Mouse (Mus musculus): ENCODE measurements around the gene Hsf5. TPM values are rescaled to one million over a fixed set of nuclear protein-coding genes. Genes with fewer than 3 reads are reported as not detected.

The Hsf5 gene
- polyA plus RNA-seq, 1 experiment, result 1.6 TPM

DNA sequence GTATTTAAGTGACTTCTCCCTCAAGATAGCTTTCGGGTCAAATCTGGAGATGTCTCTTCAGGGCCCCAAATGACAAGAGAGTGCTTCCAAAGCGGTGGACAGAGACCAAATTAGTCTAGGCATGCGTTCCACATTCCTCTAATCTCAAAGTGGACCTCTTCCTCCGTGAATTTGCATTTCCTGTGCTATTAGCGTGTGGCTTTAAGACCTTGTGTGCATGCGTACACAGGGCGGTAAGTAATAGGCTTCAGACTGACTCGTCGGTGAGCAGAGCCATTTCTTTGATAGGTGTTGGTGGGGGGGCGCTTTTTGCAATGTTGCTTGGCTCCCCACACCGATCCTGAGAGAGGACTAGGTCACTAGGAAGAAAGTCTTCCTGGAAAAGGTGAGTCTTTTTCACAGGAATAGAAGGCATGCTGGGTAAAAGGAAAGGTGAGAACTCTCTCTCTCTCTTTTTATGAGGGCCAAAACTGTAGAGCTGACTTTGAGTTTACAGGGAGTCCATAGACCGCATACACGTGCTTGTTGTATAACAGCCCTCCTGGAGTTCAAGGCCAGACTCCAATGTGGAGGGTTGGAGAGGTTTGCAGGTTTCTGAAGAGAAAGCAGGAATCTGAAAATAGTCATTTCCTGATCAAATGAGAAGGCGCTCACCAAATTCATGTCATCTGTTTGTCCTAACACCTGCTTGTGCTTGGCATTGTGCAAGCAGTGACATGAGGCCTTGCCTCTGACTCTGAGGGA is 85.1 kb downstream of the Hsf5 start:
- no peaks in the 10 kb centered on the region for H3K9me3 ChIP-seq (replicated peaks; ENCODE audit: control insufficient read depth, insufficient read depth, low read length, poor library complexity, severe bottlenecking)
- no peak overlapping the region for H3K27ac ChIP-seq (ENCODE audit: insufficient read depth, low read length)
- H3K36me3 ChIP-seq (ENCODE audit: control insufficient read depth, insufficient read depth, low read length, poor library complexity, severe bottlenecking), result no peaks in the 10 kb centered on the region
- H3K27me3 ChIP-seq (ENCODE audit: control insufficient read depth, insufficient read depth, low read length, poor library complexity, severe bottlenecking), result no peaks in the 10 kb centered on the region; the same call in 1 of the 2 replicates
- H3K4me1 ChIP-seq (ENCODE audit: control insufficient read depth, insufficient read depth, low read length), result no peaks in the 10 kb centered on the region
- H3K9ac ChIP-seq (ENCODE audit: low read depth, poor library complexity, severe bottlenecking), result no peak overlapping the region
- no peak overlapping the region for H3K4me3 ChIP-seq (ENCODE audit: low read depth, low read length)
- TF ChIP-seq CTCF (IDR thresholded peaks at IDR 0.05; ENCODE audit: low read depth, low read length) (no peak), EP300 (IDR thresholded peaks at IDR 0.05; ENCODE audit: insufficient read depth, low read depth, low read length) (no peak), POLR2A (IDR thresholded peaks at IDR 0.05; ENCODE audit: insufficient read depth, low read length) (no peak)

DNA sequence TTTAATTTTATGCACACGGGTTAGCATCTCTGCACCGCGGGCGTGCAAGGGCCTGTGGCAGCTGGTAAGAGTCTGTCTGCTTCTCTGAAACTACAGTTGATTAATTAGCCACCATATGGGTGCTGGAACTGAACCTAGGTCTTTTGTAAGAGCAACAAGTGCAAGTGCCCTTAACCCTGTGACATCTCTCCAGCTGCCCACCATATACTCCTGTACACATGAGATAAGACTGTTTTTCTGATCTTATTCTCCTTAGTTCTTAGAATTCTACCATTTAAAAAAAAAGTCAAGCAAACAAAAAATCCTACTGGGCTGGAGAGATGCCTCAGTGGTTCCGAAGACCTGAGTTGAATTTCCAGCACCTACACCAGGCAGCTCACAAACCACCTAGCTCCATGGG is 86.7 kb downstream of the Hsf5 start:
- H3K36me3 ChIP-seq (ENCODE audit: control insufficient read depth, insufficient read depth, low read length, poor library complexity, severe bottlenecking), result no peaks in the 10 kb centered on the region
- H3K9ac ChIP-seq (ENCODE audit: low read depth, poor library complexity, severe bottlenecking), result no peak overlapping the region
- TF ChIP-seq CTCF (IDR thresholded peaks at IDR 0.05; ENCODE audit: low read depth, low read length), result no peak
- no peak for TF ChIP-seq EP300 (IDR thresholded peaks at IDR 0.05; ENCODE audit: insufficient read depth, low read depth, low read length)
- no peak for TF ChIP-seq POLR2A (IDR thresholded peaks at IDR 0.05; ENCODE audit: insufficient read depth, low read length)
- H3K4me1 ChIP-seq (ENCODE audit: control insufficient read depth, insufficient read depth, low read length), result peaks cover 2% of the 10 kb centered on the region
- no peaks in the 10 kb centered on the region for H3K9me3 ChIP-seq (replicated peaks; ENCODE audit: control insufficient read depth, insufficient read depth, low read length, poor library complexity, severe bottlenecking)
- H3K27ac ChIP-seq (ENCODE audit: insufficient read depth, low read length), result no peak overlapping the region
- H3K27me3 ChIP-seq (ENCODE audit: control insufficient read depth, insufficient read depth, low read length, poor library complexity, severe bottlenecking), result no peaks in the 10 kb centered on the region; the same call in 1 of the 2 replicates
- H3K4me3 ChIP-seq (ENCODE audit: low read depth, low read length), result no peak overlapping the region

DNA sequence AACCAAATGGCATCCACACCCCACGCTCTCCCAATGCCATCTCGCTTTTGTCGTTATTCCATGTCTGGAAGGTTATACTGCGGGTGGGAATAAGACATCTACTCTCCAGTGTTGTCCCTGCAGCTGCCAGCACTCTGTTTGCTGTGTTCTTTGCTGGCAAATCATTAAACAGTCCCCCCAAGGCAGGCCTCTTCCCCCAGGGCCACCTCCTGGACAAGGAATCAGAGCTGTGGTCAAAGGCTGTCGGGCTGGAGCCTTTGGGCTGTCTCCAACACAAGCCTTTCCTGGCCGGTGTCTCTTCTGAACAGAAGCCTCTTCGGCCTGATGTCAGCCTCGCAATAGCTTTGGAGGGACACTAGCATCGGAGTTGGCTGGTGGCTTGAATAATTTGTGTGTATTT is 87.3 kb downstream of the Hsf5 start:
- Histone ChIP-seq H3K4me1 (ENCODE audit: control insufficient read depth, insufficient read depth, low read length) (peaks cover 2% of the 10 kb centered on the region), H3K36me3 (ENCODE audit: control insufficient read depth, insufficient read depth, low read length, poor library complexity, severe bottlenecking) (no peaks in the 10 kb centered on the region), H3K4me3 (ENCODE audit: low read depth, low read length) (no peak overlapping the region), H3K27ac (ENCODE audit: insufficient read depth, low read length) (no peak overlapping the region), H3K27me3 (ENCODE audit: control insufficient read depth, insufficient read depth, low read length, poor library complexity, severe bottlenecking) (no peaks in the 10 kb centered on the region; the same call in 1 of the 2 replicates), H3K9ac (ENCODE audit: low read depth, poor library complexity, severe bottlenecking) (no peak overlapping the region), H3K9me3 (replicated peaks; ENCODE audit: control insufficient read depth, insufficient read depth, low read length, poor library complexity, severe bottlenecking) (no peaks in the 10 kb centered on the region)
- TF ChIP-seq CTCF (IDR thresholded peaks at IDR 0.05; ENCODE audit: low read depth, low read length), result no peak
- no peak for TF ChIP-seq EP300 (IDR thresholded peaks at IDR 0.05; ENCODE audit: insufficient read depth, low read depth, low read length)
- TF ChIP-seq POLR2A (IDR thresholded peaks at IDR 0.05; ENCODE audit: insufficient read depth, low read length), result no peak

DNA sequence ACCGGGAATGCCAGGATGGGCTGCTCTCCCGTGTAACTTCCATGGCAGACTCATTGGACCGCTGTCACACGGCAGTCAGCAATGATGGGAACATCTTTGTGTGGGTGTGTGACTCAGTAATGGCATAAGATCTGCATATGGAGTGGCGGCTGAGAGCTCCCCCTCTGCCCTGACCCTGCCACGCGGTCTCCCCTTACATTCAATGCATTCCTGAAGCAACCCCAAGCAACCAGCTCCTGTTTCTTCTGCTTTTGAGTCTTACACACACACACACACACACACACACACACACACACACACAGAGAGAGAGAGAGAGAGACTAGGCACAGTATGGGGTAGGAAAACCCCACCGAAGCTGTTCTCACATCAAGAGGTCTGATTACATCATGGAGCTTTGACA is 90.6 kb downstream of the Hsf5 start:
- no peak for TF ChIP-seq POLR2A (IDR thresholded peaks at IDR 0.05; ENCODE audit: insufficient read depth, low read length)
- no peak for TF ChIP-seq CTCF (IDR thresholded peaks at IDR 0.05; ENCODE audit: low read depth, low read length)
- TF ChIP-seq EP300 (IDR thresholded peaks at IDR 0.05; ENCODE audit: insufficient read depth, low read depth, low read length), result no peak
- no peak overlapping the region for H3K27ac ChIP-seq (ENCODE audit: insufficient read depth, low read length)
- no peaks in the 10 kb centered on the region; the same call in 1 of the 2 replicates for H3K27me3 ChIP-seq (ENCODE audit: control insufficient read depth, insufficient read depth, low read length, poor library complexity, severe bottlenecking)
- no peaks in the 10 kb centered on the region for H3K9me3 ChIP-seq (replicated peaks; ENCODE audit: control insufficient read depth, insufficient read depth, low read length, poor library complexity, severe bottlenecking)
- no peak overlapping the region for H3K9ac ChIP-seq (ENCODE audit: low read depth, poor library complexity, severe bottlenecking)
- no peaks in the 10 kb centered on the region for H3K36me3 ChIP-seq (ENCODE audit: control insufficient read depth, insufficient read depth, low read length, poor library complexity, severe bottlenecking)
- no peak overlapping the region for H3K4me3 ChIP-seq (ENCODE audit: low read depth, low read length)
- peaks cover 4% of the 10 kb centered on the region for H3K4me1 ChIP-seq (ENCODE audit: control insufficient read depth, insufficient read depth, low read length)

DNA sequence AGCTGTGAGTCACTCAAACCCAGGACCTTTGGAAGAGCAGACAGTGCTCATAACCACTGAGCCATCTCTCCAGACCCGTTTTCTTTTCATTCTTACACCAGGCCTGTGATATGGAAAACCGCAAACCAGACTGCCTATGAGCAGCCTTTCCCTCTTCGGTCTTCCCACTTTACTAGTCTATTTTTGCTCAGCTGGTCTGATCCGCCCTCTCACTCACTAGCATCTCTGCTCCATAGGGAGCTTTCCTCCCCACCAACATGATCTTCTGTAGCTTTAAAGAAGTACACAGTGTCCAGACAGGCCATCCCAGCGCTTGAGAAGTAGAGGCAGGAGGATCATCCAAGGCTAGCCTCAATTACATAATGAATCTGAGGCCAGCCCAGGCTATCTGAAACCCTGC is 92.0 kb downstream of the Hsf5 start:
- Histone ChIP-seq H3K27me3 (ENCODE audit: control insufficient read depth, insufficient read depth, low read length, poor library complexity, severe bottlenecking) (no peaks in the 10 kb centered on the region), H3K4me1 (ENCODE audit: control insufficient read depth, insufficient read depth, low read length) (peaks cover 4% of the 10 kb centered on the region), H3K27ac (ENCODE audit: insufficient read depth, low read length) (no peak overlapping the region), H3K9me3 (replicated peaks; ENCODE audit: control insufficient read depth, insufficient read depth, low read length, poor library complexity, severe bottlenecking) (no peaks in the 10 kb centered on the region), H3K4me3 (ENCODE audit: low read depth, low read length) (no peak overlapping the region), H3K36me3 (ENCODE audit: control insufficient read depth, insufficient read depth, low read length, poor library complexity, severe bottlenecking) (no peaks in the 10 kb centered on the region), H3K9ac (ENCODE audit: low read depth, poor library complexity, severe bottlenecking) (no peak overlapping the region)
- no peak for TF ChIP-seq EP300 (IDR thresholded peaks at IDR 0.05; ENCODE audit: insufficient read depth, low read depth, low read length)
- no peak for TF ChIP-seq POLR2A (IDR thresholded peaks at IDR 0.05; ENCODE audit: insufficient read depth, low read length)
- TF ChIP-seq CTCF (IDR thresholded peaks at IDR 0.05; ENCODE audit: low read depth, low read length), result no peak

Other genes starting within 250 kb of the Hsf5 start
- gene Rad51c, start 212.2 kb upstream of the Hsf5 start, polyA plus RNA-seq (2011; ENCODE audit: insufficient read depth, insufficient read length, low read depth, missing spikeins), result 30.9 and 31.0 TPM in 2 replicates
- gene Tex14, start 212.1 kb upstream of the Hsf5 start, polyA plus RNA-seq (2011; ENCODE audit: insufficient read depth, insufficient read length, low read depth, missing spikeins), result 15.9 and 17.9 TPM in 2 replicates
- gene Gm11492, start 50.5 kb upstream of the Hsf5 start, polyA plus RNA-seq (2011; ENCODE audit: insufficient read depth, insufficient read length, low read depth, missing spikeins), result 0.46 TPM in 1 of 2 replicates, not detected in the other
- 68.5 and 78.6 TPM in 2 replicates for gene Sept4, start 48.3 kb upstream of the Hsf5 start, polyA plus RNA-seq (2011; ENCODE audit: insufficient read depth, insufficient read length, low read depth, missing spikeins)
- gene Mtmr4, start 25.0 kb upstream of the Hsf5 start, polyA plus RNA-seq (2011; ENCODE audit: insufficient read depth, insufficient read length, low read depth, missing spikeins), result 47.7 and 50.4 TPM in 2 replicates
- gene Rnf43, start 45.6 kb downstream of the Hsf5 start, polyA plus RNA-seq (2011; ENCODE audit: insufficient read depth, insufficient read length, low read depth, missing spikeins), result 2.8 and 4.9 TPM in 2 replicates
- gene Supt4a, start 120.4 kb downstream of the Hsf5 start, polyA plus RNA-seq (2011; ENCODE audit: insufficient read depth, insufficient read length, low read depth, missing spikeins), result 83.6 and 86.3 TPM in 2 replicates
- 3.2 and 5.1 TPM in 2 replicates for gene Tspoap1, start 143.4 kb downstream of the Hsf5 start, polyA plus RNA-seq (2011; ENCODE audit: insufficient read depth, insufficient read length, low read depth, missing spikeins)
- not detected in 2 replicates for gene Mpo, start 176.4 kb downstream of the Hsf5 start, polyA plus RNA-seq (2011; ENCODE audit: insufficient read depth, insufficient read length, low read depth, missing spikeins)
- gene Lpo, start 211.1 kb downstream of the Hsf5 start, polyA plus RNA-seq (2011; ENCODE audit: insufficient read depth, insufficient read length, low read depth, missing spikeins), result not detected in 2 replicates
- 8.2 and 12.1 TPM in 2 replicates for gene Mks1, start 236.1 kb downstream of the Hsf5 start, polyA plus RNA-seq (2011; ENCODE audit: insufficient read depth, insufficient read length, low read depth, missing spikeins)